Mouse (Mus musculus) heart, embryonic 11.5 days (tissue): ENCODE results near the gene Ssx2ip. TPM values are rescaled to one million over a fixed set of nuclear protein-coding genes. Genes with fewer than 3 reads are reported as not detected.

Experiments
- ATAC-seq: fragments of 200-750 bp; cut with Nextera tagmentation; replicated peaks from 2 replicates; pipeline ENCODE4 v1.8.0; 2017; ENCODE audit warnings: moderate library complexity; ENCODE audit not compliant: insufficient number of reproducible peaks, low FRiP score, low TSS enrichment
- H3K27ac ChIP-seq: fragments of 300-500 bp; sonication (generic); 2 replicates; pipeline ENCODE4 v1.5.1; 2014; ENCODE audit warnings: mild to moderate bottlenecking, low read depth, low read length
- H3K27me3 ChIP-seq: fragments of 300-500 bp; sonication (generic); 2 replicates; pipeline ENCODE4 v1.6.1; 2014; ENCODE audit warnings: mild to moderate bottlenecking, low read length, mixed read lengths; ENCODE audit not compliant: control insufficient read depth, insufficient read depth
- H3K36me3 ChIP-seq: fragments of 300-500 bp; sonication (generic); 2 replicates; pipeline ENCODE4 v1.6.1; 2014; ENCODE audit warnings: mild to moderate bottlenecking, low read length, moderate library complexity, mixed read lengths; ENCODE audit not compliant: control insufficient read depth, insufficient read depth
- H3K4me1 ChIP-seq: fragments of 300-500 bp; sonication (generic); 2 replicates; pipeline ENCODE4 v1.6.1; 2014; ENCODE audit warnings: low read length; ENCODE audit not compliant: control insufficient read depth, insufficient read depth
- H3K4me2 ChIP-seq: fragments of 300-500 bp; sonication (generic); 2 replicates; pipeline ENCODE4 v1.6.1; 2014; ENCODE audit warnings: mild to moderate bottlenecking, moderate library complexity
- H3K4me3 ChIP-seq: fragments of 300-500 bp; sonication (generic); 2 replicates; pipeline ENCODE4 v1.5.1; 2014; ENCODE audit warnings: low read depth, low read length
- H3K9ac ChIP-seq: fragments of 300-500 bp; sonication (generic); 2 replicates; pipeline ENCODE4 v1.6.1; 2014; ENCODE audit warnings: mild to moderate bottlenecking, low read depth, low read length, moderate library complexity
- H3K9me3 ChIP-seq: fragments of 300-500 bp; sonication (generic); replicated peaks from 2 replicates; pipeline ENCODE4 v1.6.1; 2016; ENCODE audit warnings: low read length; ENCODE audit not compliant: control insufficient read depth
- WGBS: fragments of 180-500 bp; shearing (Covaris S2); extraction: QIAGEN DNeasy Blood & Tissue Kit; methylation state at CpG from one replicate; pipeline ENCODE4 v1.1.7; 2014; ENCODE audit not compliant: insufficient replicate concordance; 5-methylcytosine and 5-hydroxymethylcytosine counted together
- polyA plus RNA-seq: library from polyadenylated mRNA; unstranded; fragments of >200 nt; fragmentation: Nextera tagmentation; extraction: Ambion mirVana; gene quantifications from 2 replicates; pipeline ENCODE4 v1.2.1, GENCODE M21; 2014

Ssx2ip gene
- polyA plus RNA-seq, 1 experiment from 2014 or later: 32.1 TPM

GRCm38 (mm10) chr3:146376337-146377130 lies 27.9 kb upstream of the Ssx2ip start:
- Histone ChIP-seq H3K4me3 (no peak overlapping the region), H3K4me2 (no peak overlapping the region), H3K27ac (no peak overlapping the region), H3K4me1 (no peaks in the 10 kb centered on the region), H3K9ac (no peak overlapping the region), H3K36me3 (no peaks in the 10 kb centered on the region), H3K27me3 (no peaks in the 10 kb centered on the region), H3K9me3 (no peaks in the 10 kb centered on the region)
- ATAC-seq: peak; percentile 89
- 80% methylated on average over 15 of the region's 15 CpGs for WGBS

- Histone ChIP-seq H3K9me3 (no peaks in the 10 kb centered on the region), H3K4me1 (no peaks in the 10 kb centered on the region), H3K4me3 (no peak overlapping the region), H3K9ac (no peak overlapping the region), H3K27ac (no peak overlapping the region), H3K36me3 (no peaks in the 10 kb centered on the region), H3K4me2 (no peak overlapping the region), H3K27me3 (no peaks in the 10 kb centered on the region)
- 81% methylated on average over 5 of the region's 5 CpGs for whole genome bisulfite sequencing
- ATAC-seq: no peak
These were observed 27.2 kb upstream of the Ssx2ip start for GRCm38 (mm10) chr3:146377216-146377615.

- no peak overlapping the region for H3K4me3 ChIP-seq
- WGBS: 56% methylated on average over 8 of the region's 8 CpGs
- no peaks in the 10 kb centered on the region for H3K9me3 ChIP-seq
- no peaks in the 10 kb centered on the region for H3K36me3 ChIP-seq
- H3K4me1 ChIP-seq: no peaks in the 10 kb centered on the region
- no peak for ATAC-seq
- no peak overlapping the region for H3K9ac ChIP-seq
- H3K27ac ChIP-seq: no peak overlapping the region
- H3K27me3 ChIP-seq: no peaks in the 10 kb centered on the region
- H3K4me2 ChIP-seq: no peak overlapping the region
These were observed 25.7 kb upstream of the Ssx2ip start for GRCm38 (mm10) chr3:146378753-146379152.

GRCm38 (mm10) chr3:146379740-146380466 lies 24.5 kb upstream of the Ssx2ip start:
- Histone ChIP-seq H3K27ac (no peak overlapping the region), H3K4me2 (no peak overlapping the region), H3K9ac (no peak overlapping the region), H3K4me3 (no peak overlapping the region), H3K4me1 (no peaks in the 10 kb centered on the region), H3K9me3 (no peaks in the 10 kb centered on the region), H3K36me3 (no peaks in the 10 kb centered on the region), H3K27me3 (no peaks in the 10 kb centered on the region)
- ATAC-seq: no peak
- WGBS: 48% methylated on average over 9 of the region's 9 CpGs

- 90% methylated on average over 2 of the region's 2 CpGs for WGBS
- Histone ChIP-seq H3K27ac (no peak overlapping the region), H3K4me2 (no peak overlapping the region), H3K27me3 (no peaks in the 10 kb centered on the region), H3K4me3 (no peak overlapping the region), H3K4me1 (no peaks in the 10 kb centered on the region), H3K9me3 (no peaks in the 10 kb centered on the region), H3K9ac (no peak overlapping the region), H3K36me3 (no peaks in the 10 kb centered on the region)
- no peak for ATAC-seq
These were observed 23.6 kb upstream of the Ssx2ip start for GRCm38 (mm10) chr3:146380874-146381273.

GRCm38 (mm10) chr3:146381471-146381870 lies 23.0 kb upstream of the Ssx2ip start:
- 85% methylated on average over 9 of the region's 9 CpGs for WGBS
- no peaks in the 10 kb centered on the region for H3K27me3 ChIP-seq
- H3K36me3 ChIP-seq: no peaks in the 10 kb centered on the region
- no peak overlapping the region for H3K27ac ChIP-seq
- no peaks in the 10 kb centered on the region for H3K9me3 ChIP-seq
- H3K9ac ChIP-seq: no peak overlapping the region
- no peak overlapping the region for H3K4me2 ChIP-seq
- H3K4me1 ChIP-seq: no peaks in the 10 kb centered on the region
- no peak for ATAC-seq
- H3K4me3 ChIP-seq: no peak overlapping the region

GRCm38 (mm10) chr3:146386800-146387199 lies 17.6 kb upstream of the Ssx2ip start:
- H3K27ac ChIP-seq: no peak overlapping the region
- H3K9me3 ChIP-seq: no peaks in the 10 kb centered on the region
- H3K4me2 ChIP-seq: no peak overlapping the region
- no peaks in the 10 kb centered on the region for H3K4me1 ChIP-seq
- H3K4me3 ChIP-seq: no peak overlapping the region
- WGBS: 72% methylated on average over 3 of the region's 3 CpGs
- no peak for ATAC-seq
- no peak overlapping the region for H3K9ac ChIP-seq
- H3K27me3 ChIP-seq: no peaks in the 10 kb centered on the region
- no peaks in the 10 kb centered on the region for H3K36me3 ChIP-seq

GRCm38 (mm10) chr3:146392656-146393321 lies 11.7 kb upstream of the Ssx2ip start:
- H3K4me1 ChIP-seq: no peaks in the 10 kb centered on the region
- peak overlapping the region; percentile 47 for H3K4me2 ChIP-seq
- ATAC-seq: peak; percentile 57; the same call in 1 of the 2 replicates
- 65% methylated on average over 19 of the region's 19 CpGs for WGBS
- no peaks in the 10 kb centered on the region for H3K27me3 ChIP-seq
- H3K27ac ChIP-seq: no peak overlapping the region
- no peaks in the 10 kb centered on the region for H3K36me3 ChIP-seq
- no peak overlapping the region; the same call in 1 of the 2 replicates for H3K4me3 ChIP-seq
- no peaks in the 10 kb centered on the region for H3K9me3 ChIP-seq
- H3K9ac ChIP-seq: no peak overlapping the region
